Mouse (Mus musculus) ES-CJ7 (cell line): ENCODE measurements around the gene Vps36.
A peak's percentile ranks its signal among the peaks of the same experiment; 100 is the strongest.

Experiments used
- DNase-seq: peaks from one replicate; pipeline ENCODE4 v3.0.0; 2011; ENCODE audit warnings: low read depth, low spot score

Vps36 gene

DNA sequence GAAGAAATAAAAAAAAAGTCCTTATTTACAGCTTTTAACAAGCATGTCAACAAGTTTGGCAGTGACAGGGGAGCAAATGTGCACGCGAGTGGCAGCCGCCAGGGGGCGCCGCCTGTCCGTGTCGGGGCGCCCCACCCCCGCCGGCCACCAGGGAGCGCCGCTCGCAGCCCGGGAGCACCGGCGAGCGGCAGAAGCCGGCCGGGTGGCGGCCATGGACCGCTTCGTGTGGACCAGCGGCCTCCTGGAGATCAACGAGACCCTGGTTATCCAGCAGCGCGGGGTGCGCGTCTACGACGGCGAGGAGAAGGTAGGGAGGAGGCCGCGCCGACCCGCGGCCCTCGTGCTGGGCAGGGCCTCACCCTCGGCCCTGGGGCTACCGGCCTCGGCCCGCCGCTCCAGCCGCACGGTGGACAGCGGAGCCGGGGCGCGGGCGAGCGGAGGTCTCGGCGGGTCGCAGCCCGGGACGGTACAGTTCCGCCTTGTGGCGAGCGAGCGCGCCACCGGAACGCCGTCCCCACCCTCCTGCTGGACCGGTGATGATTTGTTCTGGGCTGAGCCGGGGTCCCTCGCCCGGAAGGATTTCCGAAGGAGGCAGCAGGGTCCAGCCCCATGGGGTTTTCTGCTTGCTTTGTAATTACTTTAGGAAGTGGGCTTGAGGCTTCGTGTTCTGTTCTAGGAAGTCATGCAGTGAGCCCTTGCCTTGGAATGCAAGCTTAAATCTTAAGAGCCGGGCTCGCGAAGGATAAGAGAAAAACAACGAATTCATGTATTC, at the start of gene Vps36:
Gene Vps36, plus strand, starts transcription at position 150 of the 772 bp plus-strand sequence.
- DNase-seq: peak; percentile 79

DNA sequence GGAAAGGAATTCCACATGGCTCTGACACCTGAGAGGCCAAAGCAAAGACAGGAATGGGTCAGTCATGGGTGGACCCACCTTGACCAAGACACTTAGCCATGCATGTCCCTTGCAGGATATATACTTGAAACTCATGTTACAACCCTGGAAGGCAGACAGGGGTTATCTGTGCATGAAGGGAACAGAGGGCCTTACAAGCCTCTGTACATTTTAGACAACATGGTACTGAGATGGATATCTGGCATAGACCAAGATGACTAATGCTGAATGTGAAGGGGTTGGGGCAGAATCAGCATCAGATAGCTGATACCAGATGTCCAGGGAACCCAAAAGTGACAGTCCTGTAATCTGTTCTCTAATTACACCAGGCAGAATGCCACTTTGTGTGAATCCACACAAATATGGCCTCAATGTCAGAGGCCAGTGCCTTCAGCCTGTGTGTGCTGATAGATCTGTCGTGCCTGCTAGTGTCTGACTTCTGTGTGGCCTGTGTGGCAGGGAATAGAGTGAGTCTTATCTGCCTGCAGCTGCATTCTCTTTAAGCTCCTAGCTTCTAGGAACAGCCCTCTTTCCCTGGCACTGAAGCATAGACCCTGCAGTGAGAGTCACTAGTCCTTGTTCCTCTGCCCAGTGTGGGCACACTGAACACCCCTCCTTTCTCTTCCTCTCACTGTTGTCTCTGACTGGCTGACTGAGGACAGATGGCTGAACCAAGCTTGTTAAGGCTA, 48.7 kb upstream of the Vps36 start:
- DNase-seq: no peak

- no peak for DNase-seq
Observed at GRCm38 (mm10) chr8:22145831-22146230, 46.8 kb upstream of the Vps36 start.

DNA sequence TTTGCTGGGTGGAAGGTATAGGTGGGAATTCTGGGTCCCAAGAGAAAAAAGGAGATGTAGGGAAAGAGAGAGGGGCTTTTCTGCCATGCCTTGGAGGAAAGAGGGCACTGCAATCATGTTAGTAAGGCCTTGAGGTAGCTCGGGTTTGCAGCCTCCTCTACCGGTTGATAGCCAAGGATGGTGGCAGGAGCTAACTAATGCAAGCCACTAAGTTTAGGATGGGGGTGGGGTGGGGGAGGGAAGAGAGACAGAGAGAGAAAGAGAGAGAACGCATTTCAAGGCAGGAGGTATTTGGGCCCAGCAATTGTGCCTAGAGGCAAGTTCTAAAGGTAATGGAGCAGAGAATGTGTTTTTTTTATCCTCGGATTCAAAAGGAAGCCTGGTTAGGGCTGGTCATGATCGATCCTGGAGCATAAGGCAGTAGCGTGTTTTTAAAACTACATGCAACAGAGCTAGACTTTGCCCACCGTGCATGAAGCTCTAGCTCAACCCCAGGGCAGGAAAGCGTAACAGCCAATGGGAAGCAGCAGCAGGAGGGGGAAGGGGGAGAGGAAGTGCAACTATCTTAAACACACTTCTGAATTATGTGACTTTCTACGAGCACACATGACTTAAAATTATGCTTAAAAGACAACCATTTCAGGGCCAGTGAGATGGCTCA, 44.8 kb upstream of the Vps36 start:
- DNase-seq: no peak

DNA sequence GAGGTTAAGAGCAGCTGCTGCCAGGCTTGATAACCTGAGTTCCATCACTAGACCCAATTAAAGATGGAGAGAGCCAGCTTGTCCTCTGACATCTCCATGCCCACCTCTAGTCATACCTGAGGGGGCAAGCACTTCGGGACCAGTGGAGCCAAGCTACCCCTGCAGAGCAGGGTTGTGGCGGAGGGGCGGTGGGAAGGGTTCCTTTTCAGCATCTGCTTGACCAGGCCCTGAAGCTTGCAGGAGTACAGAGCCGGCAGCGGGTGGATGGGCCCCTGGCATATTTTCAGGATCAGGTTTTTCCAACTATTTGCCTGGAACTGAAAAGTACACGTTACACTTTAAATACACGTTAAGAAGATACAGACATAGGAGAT, 44.3 kb upstream of the Vps36 start:
- no peak for DNase-seq

- DNase-seq: no peak
Observed at GRCm38 (mm10) chr8:22149643-22150344, 42.8 kb upstream of the Vps36 start.

GRCm38 (mm10) chr8:22150345-22150663, 42.3 kb upstream of the Vps36 start:
- no peak for DNase-seq

- no peak for DNase-seq
Observed at GRCm38 (mm10) chr8:22162206-22162605, 30.4 kb upstream of the Vps36 start.

GRCm38 (mm10) chr8:22164431-22164830, 28.2 kb upstream of the Vps36 start:
- no peak for DNase-seq

DNA sequence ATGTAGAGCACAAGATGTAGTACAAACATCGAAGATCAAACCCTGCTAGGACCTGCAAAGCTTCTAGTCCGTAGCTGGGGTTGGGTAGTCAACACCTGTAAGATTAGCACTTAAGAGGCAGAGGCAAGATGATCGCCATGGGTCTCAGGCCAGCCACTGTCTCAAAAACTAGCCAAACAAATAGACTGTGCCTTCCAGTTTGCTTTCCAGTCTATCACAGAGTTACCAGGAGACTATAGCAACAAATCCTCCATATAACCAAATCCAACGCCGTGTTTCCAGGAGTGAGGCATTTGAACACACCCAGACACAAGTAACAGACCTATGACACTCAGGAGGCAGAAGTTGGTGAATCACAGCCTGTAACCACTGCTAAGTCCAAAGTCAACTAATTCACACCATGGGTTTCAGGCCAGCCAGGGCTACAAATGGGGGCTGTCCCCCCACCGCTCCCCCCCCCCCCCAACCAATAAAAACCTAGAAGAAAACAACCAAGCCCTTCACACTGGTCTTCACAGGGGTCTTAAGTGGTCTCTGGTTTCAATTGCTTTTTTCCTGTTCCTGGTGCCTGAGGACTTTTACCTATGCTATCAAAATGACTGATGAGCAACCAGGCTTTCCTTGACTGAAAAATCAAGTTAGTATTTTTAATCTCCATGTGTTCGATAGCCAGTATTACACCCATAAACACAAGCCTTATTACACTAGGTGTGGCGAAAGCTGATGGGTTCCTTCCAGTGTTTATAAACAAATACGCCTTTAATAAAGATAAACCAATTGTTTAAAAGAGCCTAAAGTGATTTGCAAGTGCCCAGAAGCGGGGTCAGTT, 27.1 kb upstream of the Vps36 start:
- no peak for DNase-seq

GRCm38 (mm10) chr8:22166080-22166603, 26.5 kb upstream of the Vps36 start, which contains the start of gene Nek3:
Gene Nek3 (minus strand): TSS chr8:22166435.
- DNase-seq: peak; percentile 96

GRCm38 (mm10) chr8:22169167-22169566, 23.4 kb upstream of the Vps36 start:
- no peak for DNase-seq

GRCm38 (mm10) chr8:22175966-22176365, 16.6 kb upstream of the Vps36 start:
- peak; percentile 61 for DNase-seq

DNA sequence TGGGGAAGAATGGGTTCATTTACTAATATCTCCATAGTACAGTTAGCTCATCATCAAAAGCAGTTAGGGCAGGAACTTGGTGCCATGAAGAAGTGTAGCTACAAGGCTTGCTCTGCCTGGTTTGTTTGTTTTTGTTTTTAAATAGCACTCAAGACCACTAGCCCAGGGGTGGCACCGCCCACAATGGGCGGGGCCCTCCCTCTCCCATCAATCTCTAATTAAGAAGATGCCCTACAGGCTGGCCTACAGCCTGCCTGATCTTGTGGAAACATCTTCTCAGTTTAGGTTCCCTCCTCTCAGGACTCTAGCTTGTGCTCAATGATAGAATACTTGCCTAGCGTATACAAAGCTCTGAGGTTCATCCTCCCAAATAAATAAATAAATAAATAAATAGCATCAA, 7.7 kb upstream of the Vps36 start:
- peak; percentile 79 for DNase-seq

DNA sequence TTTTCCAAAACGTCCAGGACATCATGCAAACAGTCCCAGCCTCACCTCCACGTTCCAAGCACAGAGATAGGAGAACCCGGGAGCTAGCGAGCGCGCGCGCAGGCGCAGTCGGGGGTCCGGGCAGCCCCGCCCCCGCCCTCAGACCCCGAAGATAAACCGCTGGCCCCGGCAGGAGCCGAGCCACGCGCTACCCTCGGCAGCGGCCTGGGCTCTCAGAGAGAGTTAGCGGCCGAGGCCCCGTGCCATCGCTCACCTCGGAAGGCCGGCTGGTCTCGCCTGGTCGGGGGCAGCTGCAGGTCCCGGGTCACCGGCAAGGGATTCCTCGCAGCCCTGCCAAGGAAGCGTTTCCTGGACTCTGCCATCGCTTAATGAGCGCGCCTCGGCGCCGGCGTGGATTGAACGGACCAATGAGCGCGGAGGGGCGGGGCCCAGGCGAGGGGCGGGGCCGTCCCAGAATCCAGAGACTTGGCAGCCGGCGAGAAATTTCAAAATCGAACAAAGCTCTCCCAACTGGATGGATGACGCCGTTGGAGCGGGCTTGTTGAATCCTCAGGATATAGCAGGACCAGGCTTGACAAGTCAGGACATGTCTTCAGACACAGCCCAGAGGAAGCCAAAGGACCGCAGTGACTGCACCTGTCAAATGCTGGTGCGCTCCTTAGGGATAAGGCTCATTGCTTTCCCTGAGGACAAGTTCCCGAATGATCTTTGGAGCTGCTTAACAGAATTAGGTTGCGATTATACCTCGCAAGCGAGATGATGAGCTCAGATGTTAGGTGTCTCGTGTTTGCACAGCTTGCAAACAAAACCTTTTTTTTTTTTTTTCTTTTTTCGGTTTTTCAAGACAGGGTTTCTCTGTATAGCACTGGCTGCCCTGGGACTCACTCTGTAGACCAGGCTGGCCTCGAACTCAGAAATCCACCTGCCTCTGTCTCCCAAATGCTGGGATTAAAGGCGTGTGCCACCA, 6.9 kb upstream of the Vps36 start, which contains the start of gene Ckap2:
Gene Ckap2, minus strand, starts transcription at position 389 of the 967 bp plus-strand sequence.
- DNase-seq: peak; percentile 95

- DNase-seq: no peak
Observed at GRCm38 (mm10) chr8:22193432-22194010, 912 bp downstream of the Vps36 start.

GRCm38 (mm10) chr8:22197914-22198313, 5.3 kb downstream of the Vps36 start:
- DNase-seq: no peak

- DNase-seq: peak; percentile 85
Observed at GRCm38 (mm10) chr8:22199481-22199880, 6.9 kb downstream of the Vps36 start.

- no peak for DNase-seq
Observed at GRCm38 (mm10) chr8:22207535-22207934, 14.9 kb downstream of the Vps36 start.
